Mouse (Mus musculus) MEL (cell line): ENCODE results near the gene Scd3. TPM values are rescaled to one million over a fixed set of nuclear protein-coding genes. Genes with fewer than 3 reads are reported as not detected.

Experiments used
- DNase-seq: peaks from one replicate; pipeline ENCODE4 v3.0.0; 2011; ENCODE audit warnings: low read depth, low spot score
- H3K27ac ChIP-seq: 2 replicates; pipeline ENCODE4 v1.5.1; 2012; ENCODE audit warnings: low read depth, mild to moderate bottlenecking, control low read depth, low read length, moderate library complexity; ENCODE audit not compliant: control insufficient read depth
- H3K27me3 ChIP-seq, 2 experiments: fragments of 150-350 bp in 1 of 2; sonication (generic) in 1 of 2; 2 replicates each; pipeline ENCODE4 v1.6.1; 2012; ENCODE audit warnings: low read length in 2 of 2, mild to moderate bottlenecking in 2 of 2, improper control_type of control experiment in 1 of 2, moderate library complexity in 1 of 2; ENCODE audit not compliant: insufficient read depth in 2 of 2, control insufficient read depth in 1 of 2
- H3K36me3 ChIP-seq, 2 experiments: 2 replicates each; pipeline ENCODE4 v1.6.1; 2012 to 2014; ENCODE audit warnings: low read length in 2 of 2, improper control_type of control experiment in 1 of 2, inconsistent platforms in 1 of 2, mild to moderate bottlenecking in 1 of 2; ENCODE audit not compliant: insufficient read depth in 2 of 2, control insufficient read depth in 1 of 2
- H3K4me1 ChIP-seq, 2 experiments: fragments of 150-350 bp in 1 of 2; sonication (generic) in 1 of 2; 2 replicates each; pipeline ENCODE4 v1.6.1; 2012; ENCODE audit warnings: low read length in 2 of 2, improper control_type of control experiment in 1 of 2, mild to moderate bottlenecking in 1 of 2; ENCODE audit not compliant: insufficient read depth in 2 of 2, control insufficient read depth in 1 of 2
- H3K4me3 ChIP-seq, 2 experiments: fragments of 150-350 bp in 1 of 2; sonication (generic) in 1 of 2; 2 replicates each; pipeline ENCODE4 v1.5.1; 2012; ENCODE audit warnings: low read depth in 2 of 2, low read length in 2 of 2, mild to moderate bottlenecking in 2 of 2, moderate library complexity in 2 of 2, control low read depth in 1 of 2, improper control_type of control experiment in 1 of 2; ENCODE audit not compliant: control insufficient read depth in 1 of 2, insufficient read depth in 1 of 2
- H3K79me2 ChIP-seq: 2 replicates; pipeline ENCODE4 v1.6.1; 2012; ENCODE audit warnings: mild to moderate bottlenecking, low read length, moderate library complexity; ENCODE audit not compliant: control insufficient read depth, poor library complexity, insufficient read depth
- H3K9ac ChIP-seq: 2 replicates; pipeline ENCODE4 v1.6.1; 2012; ENCODE audit warnings: low read depth, mild to moderate bottlenecking, control low read depth, low read length, moderate library complexity; ENCODE audit not compliant: control insufficient read depth, poor library complexity, severe bottlenecking
- H3K9me3 ChIP-seq: fragments of 150-350 bp; sonication (generic); replicated peaks from 2 replicates; pipeline ENCODE4 v1.6.1; 2012; ENCODE audit warnings: mild to moderate bottlenecking, low read length, improper control_type of control experiment, moderate library complexity; ENCODE audit not compliant: insufficient read depth
- BHLHE40 ChIP-seq: IDR thresholded peaks from 2 replicates; pipeline ENCODE4 v1.6.1; 2012; ENCODE audit warnings: low read depth, mild to moderate bottlenecking, inconsistent platforms, low read length, improper control_type of control experiment, borderline replicate concordance
- CHD2 ChIP-seq: IDR thresholded peaks from 2 replicates; pipeline ENCODE4 v1.6.1; 2011; ENCODE audit warnings: low read length, improper control_type of control experiment
- E2F4 ChIP-seq: IDR thresholded peaks from 2 replicates; pipeline ENCODE4 v1.6.1; 2011; ENCODE audit warnings: low read depth, low read length, improper control_type of control experiment, borderline replicate concordance
- EP300 ChIP-seq, 2 experiments: IDR thresholded peaks; 2 replicates each; pipeline ENCODE4 v1.6.1; 2011; ENCODE audit warnings: improper control_type of control experiment in 2 of 2, low read length in 2 of 2, low read depth in 1 of 2, mild to moderate bottlenecking in 1 of 2
- ETS1 ChIP-seq: IDR thresholded peaks from 2 replicates; pipeline ENCODE4 v1.6.1; 2012; ENCODE audit warnings: low read depth, mild to moderate bottlenecking, inconsistent platforms, low read length, improper control_type of control experiment, moderate library complexity
- GABPA ChIP-seq: IDR thresholded peaks from 2 replicates; pipeline ENCODE4 v1.6.1; 2012; ENCODE audit warnings: low read depth, mild to moderate bottlenecking, inconsistent platforms, low read length, improper control_type of control experiment, moderate library complexity
- GATA1 ChIP-seq: IDR thresholded peaks from 2 replicates; pipeline ENCODE4 v1.6.1; 2011; ENCODE audit warnings: low read depth, low read length, improper control_type of control experiment
- HCFC1 ChIP-seq: IDR thresholded peaks from 2 replicates; pipeline ENCODE4 v1.6.1; 2012; ENCODE audit warnings: low read depth, mild to moderate bottlenecking, inconsistent platforms, low read length, improper control_type of control experiment, moderate library complexity
- JUND ChIP-seq: IDR thresholded peaks from 2 replicates; pipeline ENCODE4 v1.6.1; 2011; ENCODE audit warnings: low read depth, mild to moderate bottlenecking, improper control_type of control experiment, low read length
- KAT2A ChIP-seq: conservative IDR thresholded peaks from 2 replicates; pipeline ENCODE4 v1.6.1; 2012; ENCODE audit warnings: low read depth, low read length, improper control_type of control experiment, inconsistent platforms
- MAFK ChIP-seq: IDR thresholded peaks from 2 replicates; pipeline ENCODE4 v1.6.1; 2011; ENCODE audit warnings: low read depth, mild to moderate bottlenecking, low read length, improper control_type of control experiment, borderline replicate concordance
- MEF2A ChIP-seq: IDR thresholded peaks from 2 replicates; pipeline ENCODE4 v1.6.1; 2014; ENCODE audit warnings: low read depth, mild to moderate bottlenecking, inconsistent platforms, low read length, improper control_type of control experiment; ENCODE audit not compliant: poor library complexity, insufficient replicate concordance, severe bottlenecking; ENCODE audit errors: extremely low read depth
- MXI1 ChIP-seq: IDR thresholded peaks from 2 replicates; pipeline ENCODE4 v1.6.1; 2011; ENCODE audit warnings: mild to moderate bottlenecking, low read depth, low read length, improper control_type of control experiment
- MYB ChIP-seq: IDR thresholded peaks from 2 replicates; pipeline ENCODE4 v1.6.1; 2011; ENCODE audit warnings: mild to moderate bottlenecking, low read depth, low read length, improper control_type of control experiment
- MYC ChIP-seq: IDR thresholded peaks from 2 replicates; pipeline ENCODE4 v1.6.1; 2011; ENCODE audit warnings: low read depth, mild to moderate bottlenecking, low read length, improper control_type of control experiment, moderate library complexity
- NELFE ChIP-seq: IDR thresholded peaks from 2 replicates; pipeline ENCODE4 v1.6.1; 2011; ENCODE audit warnings: low read depth, low read length, improper control_type of control experiment
- NRF1 ChIP-seq: IDR thresholded peaks from 2 replicates; pipeline ENCODE4 v1.6.1; 2014; ENCODE audit warnings: low read depth, mild to moderate bottlenecking, inconsistent platforms, low read length, improper control_type of control experiment, moderate library complexity; ENCODE audit not compliant: poor library complexity, insufficient read depth, severe bottlenecking
- POLR2A ChIP-seq, 2 experiments: IDR thresholded peaks; 2 replicates each; pipeline ENCODE4 v1.6.1; 2011 to 2012; ENCODE audit warnings: low read length in 2 of 2, mild to moderate bottlenecking in 2 of 2, control low read depth in 1 of 2, improper control_type of control experiment in 1 of 2, low read depth in 1 of 2, moderate library complexity in 1 of 2; ENCODE audit not compliant: control insufficient read depth in 1 of 2, insufficient read depth in 1 of 2, poor library complexity in 1 of 2
- POLR2AphosphoS5 ChIP-seq: IDR thresholded peaks from 2 replicates; pipeline ENCODE4 v1.6.1; 2012; ENCODE audit warnings: low read depth, borderline replicate concordance, mild to moderate bottlenecking, inconsistent platforms, low read length, moderate library complexity, mixed read lengths
- RAD21 ChIP-seq: IDR thresholded peaks from 2 replicates; pipeline ENCODE4 v1.6.1; 2011; ENCODE audit warnings: mild to moderate bottlenecking, low read depth, low read length, improper control_type of control experiment
- RCOR1 ChIP-seq: IDR thresholded peaks from 2 replicates; pipeline ENCODE4 v1.6.1; 2012; ENCODE audit warnings: low read depth, mild to moderate bottlenecking, inconsistent platforms, low read length, improper control_type of control experiment
- SIN3A ChIP-seq: IDR thresholded peaks from 2 replicates; pipeline ENCODE4 v1.6.1; 2012; ENCODE audit warnings: low read length, improper control_type of control experiment, inconsistent platforms
- SMC3 ChIP-seq: IDR thresholded peaks from 2 replicates; pipeline ENCODE4 v1.6.1; 2011; ENCODE audit warnings: low read depth, low read length, improper control_type of control experiment
- TAL1 ChIP-seq: IDR thresholded peaks from 2 replicates; pipeline ENCODE4 v1.6.1; 2012; ENCODE audit warnings: mild to moderate bottlenecking, inconsistent platforms, low read length, moderate library complexity, mixed read lengths
- TCF12 ChIP-seq: IDR thresholded peaks from 2 replicates; pipeline ENCODE4 v1.6.1; 2014; ENCODE audit warnings: low read depth, mild to moderate bottlenecking, inconsistent platforms, low read length, improper control_type of control experiment, moderate library complexity
- UBTF ChIP-seq: IDR thresholded peaks from 2 replicates; pipeline ENCODE4 v1.6.1; 2012; ENCODE audit warnings: low read depth, mild to moderate bottlenecking, inconsistent platforms, low read length, improper control_type of control experiment, moderate library complexity, borderline replicate concordance; ENCODE audit not compliant: insufficient read depth
- USF1 ChIP-seq: IDR thresholded peaks from 2 replicates; pipeline ENCODE4 v1.6.1; 2014; ENCODE audit warnings: low read depth, mild to moderate bottlenecking, inconsistent platforms, low read length, improper control_type of control experiment, moderate library complexity
- USF2 ChIP-seq, 2 experiments: IDR thresholded peaks; 2 replicates each; pipeline ENCODE4 v1.6.1; 2011 to 2012; ENCODE audit warnings: improper control_type of control experiment in 2 of 2, low read length in 2 of 2, borderline replicate concordance in 1 of 2, inconsistent platforms in 1 of 2, low read depth in 1 of 2, mild to moderate bottlenecking in 1 of 2; ENCODE audit not compliant: insufficient read depth in 1 of 2
- ZC3H11A ChIP-seq: IDR thresholded peaks from 2 replicates; pipeline ENCODE4 v1.6.1; 2012; ENCODE audit warnings: low read depth, mild to moderate bottlenecking, inconsistent platforms, low read length, improper control_type of control experiment
- ZNF384 ChIP-seq: IDR thresholded peaks from 2 replicates; pipeline ENCODE4 v1.6.1; 2012; ENCODE audit warnings: low read depth, mild to moderate bottlenecking, inconsistent platforms, low read length, improper control_type of control experiment
- polyA plus RNA-seq, 2 experiments: library from polyadenylated mRNA; stranded (reverse) in 1 of 2; unstranded in 1 of 2; fragments of >175 nt in 1 of 2; fragments of >200 nt in 1 of 2; gene quantifications; 2 replicates each; pipeline versions ENCODE4 v1.2.1 to v1.2.4; 2012; ENCODE audit warnings: low replicate concordance in 2 of 2, low read depth in 1 of 2; ENCODE audit not compliant: insufficient read length in 2 of 2, insufficient read depth in 1 of 2, missing spikeins in 1 of 2
- total RNA-seq: library from RNA; depleted of rRNA; stranded (reverse); fragments of 300-350 nt; gene quantifications from 2 replicates; pipeline ENCODE4 v1.2.3, GENCODE M21; 2012

Scd3 gene
- total and polyA plus RNA-seq, 3 experiments: 0.65 to 745 (median 0.96) TPM

DNA sequence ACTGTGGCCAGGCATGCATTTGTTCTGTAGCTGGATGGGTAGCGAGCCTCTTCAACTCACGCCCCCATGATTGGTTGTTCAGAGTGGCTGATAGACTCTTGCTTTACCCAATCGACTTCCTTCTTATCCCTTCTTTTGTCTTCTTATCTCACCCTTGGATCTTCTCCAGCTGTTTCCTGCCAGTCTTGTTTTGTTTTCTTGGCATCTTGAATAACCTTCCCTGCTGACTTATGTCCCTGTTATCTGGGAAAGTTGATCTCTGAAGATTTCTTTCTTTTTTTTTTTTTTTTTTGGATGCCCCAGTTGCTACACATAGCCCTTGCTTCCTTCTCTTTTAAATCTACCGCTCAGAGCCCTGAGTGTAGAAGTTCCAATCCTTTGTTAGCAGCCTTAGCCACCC is 56.4 kb downstream of the Scd3 start:
- H3K27me3 ChIP-seq: no peaks in the 10 kb centered on the region
- H3K27ac ChIP-seq: no peak overlapping the region
- no peaks in the 10 kb centered on the region for H3K36me3 ChIP-seq
- H3K79me2 ChIP-seq: no peaks in the 10 kb centered on the region
- DNase-seq: no peak
- H3K9ac ChIP-seq: no peak overlapping the region
- H3K4me1 ChIP-seq: peaks cover 0 to 4% of the 10 kb centered on the region in 2 experiments; a peak in 2 of 4 replicates
- H3K4me3 ChIP-seq: no peak overlapping the region
- no peak for TF ChIP-seq MYC
- TF ChIP-seq SMC3: no peak
- peak; percentile 74 for TF ChIP-seq GATA1
- no peak for TF ChIP-seq NELFE
- TF ChIP-seq POLR2AphosphoS5: no peak
- no peak for TF ChIP-seq USF2 (IDR thresholded peaks at IDR 0.05; ENCODE audit: borderline replicate concordance in 1 of 2, insufficient read depth in 1 of 2, low read depth in 1 of 2, low read length in 2 of 2)
- no peak for TF ChIP-seq UBTF
- no peak for TF ChIP-seq CHD2
- TF ChIP-seq ZNF384: peak; percentile 87
- TF ChIP-seq NRF1: no peak
- TF ChIP-seq MEF2A: no peak
- no peak for TF ChIP-seq KAT2A
- TF ChIP-seq ZC3H11A: no peak
- TF ChIP-seq GABPA: no peak
- no peak for TF ChIP-seq POLR2A (IDR thresholded peaks at IDR 0.05; ENCODE audit: control insufficient read depth in 1 of 2, insufficient read depth in 1 of 2, low read depth in 1 of 2, low read length in 2 of 2, poor library complexity in 1 of 2)
- peak; percentile 82 for TF ChIP-seq ETS1
- TF ChIP-seq RAD21: no peak
- TF ChIP-seq TCF12: no peak
- TF ChIP-seq RCOR1: no peak
- TF ChIP-seq MAFK: no peak
- no peak for TF ChIP-seq MXI1
- no peak for TF ChIP-seq SIN3A
- TF ChIP-seq JUND: no peak
- no peak for TF ChIP-seq E2F4
- TF ChIP-seq BHLHE40: no peak
- peak in 1 of 2 experiments; percentile 23; a peak in 2 of 4 replicates for TF ChIP-seq EP300 (IDR thresholded peaks at IDR 0.05; ENCODE audit: low read depth in 1 of 2, low read length in 2 of 2)
- no peak for TF ChIP-seq TAL1
- TF ChIP-seq USF1: no peak
- TF ChIP-seq HCFC1: no peak
- TF ChIP-seq MYB: no peak
- no peaks in the 10 kb centered on the region for H3K9me3 ChIP-seq
